ENCODE assay signal across 18 mouse cellular contexts in the genomic region with DNA sequence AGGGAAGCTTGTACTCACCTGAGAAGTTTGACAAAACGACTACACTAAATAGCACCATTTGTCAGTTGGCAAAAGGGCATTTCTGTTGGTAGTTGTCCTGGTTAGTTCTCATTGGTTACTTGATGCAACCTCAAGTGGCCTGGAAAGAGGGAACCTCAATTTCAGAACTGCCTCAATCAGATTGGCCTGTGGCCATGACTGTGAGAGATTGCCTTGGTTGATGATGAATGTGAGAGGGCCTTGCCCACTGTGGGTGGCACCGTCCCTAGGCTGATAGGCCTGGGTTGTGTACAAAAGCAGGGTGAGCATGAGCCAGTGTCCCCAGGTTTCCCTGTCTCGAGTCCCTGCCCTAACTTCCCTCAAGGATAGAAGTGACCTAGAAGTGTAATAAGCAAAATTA.
"Had no signal": no experiment of that assay in that cellular context is flagged by ENCODE, and none has a peak within 500 bp of the region (broad histone marks: within the 10 kb centered on the region; RNA-seq: fewer than 3 reads in every experiment).

No protein-coding gene starts in this region.

- H3K27ac ChIP-seq: limb, embryonic 12.5 days; liver, embryonic 15.5 days; lung, embryonic 15.5 days; midbrain, embryonic 12.5 days; neural tube, embryonic 13.5 days had no signal

- DNase-seq: kidney, adult 9 months; kidney, postnatal 14 days; kidney, postnatal 4 days; left cerebral cortex, postnatal 4 days; lung, adult 18-20 months; lung, postnatal 10 days; lung, postnatal 36 days; thymus, adult 2 months; thymus, postnatal 14 days; thymus, postnatal 4 days had no signal

- H3K9me3 ChIP-seq: limb, embryonic 12.5 days; limb, embryonic 15.5 days; liver, embryonic 15.5 days; lung, embryonic 15.5 days; midbrain, embryonic 12.5 days; neural tube, embryonic 13.5 days had no signal

- H3K27me3 ChIP-seq: limb, embryonic 12.5 days; limb, embryonic 15.5 days; liver, embryonic 15.5 days; lung, embryonic 15.5 days; midbrain, embryonic 12.5 days; neural tube, embryonic 13.5 days had no signal

- H3K4me2 ChIP-seq: limb, embryonic 12.5 days; limb, embryonic 15.5 days; liver, embryonic 11.5 days; liver, embryonic 15.5 days; lung, embryonic 15.5 days; midbrain, embryonic 12.5 days; neural tube, embryonic 13.5 days had no signal

- H3K4me3 ChIP-seq: limb, embryonic 12.5 days; limb, embryonic 15.5 days; liver, embryonic 15.5 days; lung, embryonic 15.5 days; midbrain, embryonic 12.5 days; myocyte; neural tube, embryonic 13.5 days had no signal

- H3K9ac ChIP-seq: limb, embryonic 12.5 days; limb, embryonic 15.5 days; liver, embryonic 15.5 days; lung, embryonic 15.5 days; midbrain, embryonic 12.5 days; neural tube, embryonic 13.5 days had no signal

- H3K4me1 ChIP-seq: limb, embryonic 12.5 days; liver, embryonic 15.5 days; lung, embryonic 15.5 days; midbrain, embryonic 12.5 days; neural tube, embryonic 13.5 days had no signal
